ENCODE assay signal across 9 mouse cellular contexts in the genomic region with DNA sequence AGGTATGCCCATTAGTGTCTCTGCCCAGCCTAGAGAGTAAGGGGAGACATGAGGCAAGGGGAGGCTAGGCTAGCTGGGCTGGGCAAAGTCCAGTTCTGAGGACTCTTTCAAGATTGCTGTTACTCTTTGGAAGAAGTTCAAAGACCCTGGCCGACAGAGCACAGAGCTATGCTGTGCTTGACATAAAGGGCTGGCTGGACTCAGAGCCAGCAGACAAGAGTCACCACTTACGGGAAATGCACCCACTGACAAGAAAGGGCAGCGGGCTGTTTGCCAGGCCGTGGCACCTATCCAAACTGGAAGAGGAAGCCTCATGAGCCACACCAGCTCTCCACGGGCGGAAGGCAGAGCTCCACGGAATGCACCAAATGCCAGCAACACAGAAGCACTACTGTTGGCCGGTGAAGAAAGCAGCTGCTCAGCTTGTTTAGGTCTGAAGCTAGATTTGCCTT. TPM values are rescaled to one million over a fixed set of nuclear protein-coding genes. Genes with fewer than 3 reads are reported as not detected.
DNase-seq lines count a peak whose midpoint lies in the region; ATAC-seq and TF ChIP-seq lines count a peak whose summit lies in the region.
"Had no signal": no experiment of that assay in that cellular context is flagged by ENCODE, and none has a peak within 500 bp of the region (broad histone marks: within the 10 kb centered on the region; RNA-seq: fewer than 3 reads in every experiment).

No protein-coding gene starts in this region.

- 0 out of 2 replicates have a peak, but pooled peaks have one; percentile 28 for ATAC-seq in midbrain, embryonic 13.5 days
- ATAC-seq in midbrain, embryonic 11.5 days (ENCODE audit: low FRiP score): no peak
- ATAC-seq in lung, embryonic 15.5 days (ENCODE audit: borderline replicate concordance, extremely low read depth, low FRiP score, low TSS enrichment): peak; percentile 93

- 81% methylated on average over 8 of the region's 8 CpGs for WGBS in midbrain, embryonic 13.5 days
- 86% methylated on average over 8 of the region's 8 CpGs for WGBS in midbrain, embryonic 11.5 days
- 6% methylated on average over 8 of the region's 8 CpGs for WGBS in cerebellum, adult 2 months
- WGBS in lung, embryonic 15.5 days: 18% methylated on average over 8 of the region's 8 CpGs

- no peak overlapping the region for H3K4me3 ChIP-seq in midbrain, embryonic 13.5 days (replicated peaks)
- H3K4me3 ChIP-seq in midbrain, embryonic 11.5 days (ENCODE audit: low read depth, low read length): no peak overlapping the region
- no peak overlapping the region for H3K4me3 ChIP-seq in cerebellum, adult 2 months (replicated peaks; ENCODE audit: insufficient read depth, low read depth, low read length)
- no peak overlapping the region for H3K4me3 ChIP-seq in lung, embryonic 15.5 days

- H3K4me1 ChIP-seq in midbrain, embryonic 13.5 days (replicated peaks): peaks cover 6% of the 10 kb centered on the region
- H3K4me1 ChIP-seq in midbrain, embryonic 11.5 days (ENCODE audit: control insufficient read depth, insufficient read depth, low read length): peaks cover 5% of the 10 kb centered on the region
- H3K4me1 ChIP-seq in cerebellum, adult 2 months (ENCODE audit: control insufficient read depth, insufficient read depth, low read length): peaks cover 4% of the 10 kb centered on the region
- H3K4me1 ChIP-seq in lung, embryonic 15.5 days: peaks cover 36% of the 10 kb centered on the region

- TF ChIP-seq CTCF in cerebellum, adult 2 months (IDR thresholded peaks at IDR 0.05; ENCODE audit: borderline replicate concordance, insufficient read depth, low read depth, low read length): no peak

- no peak overlapping the region for H3K9ac ChIP-seq in midbrain, embryonic 13.5 days (replicated peaks)
- H3K9ac ChIP-seq in midbrain, embryonic 11.5 days (ENCODE audit: low read length): no peak overlapping the region
- H3K9ac ChIP-seq in lung, embryonic 15.5 days: no peak overlapping the region

- TF ChIP-seq POLR2A in cerebellum, adult 2 months (IDR thresholded peaks at IDR 0.05; ENCODE audit: borderline replicate concordance, insufficient read depth, low read length): no peak

- no peaks in the 10 kb centered on the region for H3K27me3 ChIP-seq in midbrain, embryonic 13.5 days
- no peaks in the 10 kb centered on the region for H3K27me3 ChIP-seq in midbrain, embryonic 11.5 days (ENCODE audit: control insufficient read depth, insufficient read depth, low read length)
- H3K27me3 ChIP-seq in cerebellum, adult 2 months (ENCODE audit: control insufficient read depth, insufficient read depth, low read length): no peaks in the 10 kb centered on the region
- no peaks in the 10 kb centered on the region for H3K27me3 ChIP-seq in lung, embryonic 15.5 days

- no peak for DNase-seq in midbrain, embryonic 11.5 days (ENCODE audit: low spot score, missing footprints)
- DNase-seq in cerebellum, adult 2 months: peak; percentile 47 to 57
- peak; percentile 42 to 69 for DNase-seq in gastrocnemius, postnatal 4 days (ENCODE audit: low spot score in 2 of 2)
- peak; percentile 92 for DNase-seq in kidney, postnatal 10 days
- DNase-seq in right cerebral cortex, postnatal 14 days: peak; percentile 86
- no peak for DNase-seq in embryo, embryonic 10.5 days (ENCODE audit: low spot score)

- H3K27ac ChIP-seq in midbrain, embryonic 13.5 days: no peak overlapping the region
- H3K27ac ChIP-seq in midbrain, embryonic 11.5 days (ENCODE audit: low read depth, low read length): no peak overlapping the region
- no peak overlapping the region for H3K27ac ChIP-seq in cerebellum, adult 2 months (ENCODE audit: insufficient read depth, low read length)
- H3K27ac ChIP-seq in lung, embryonic 15.5 days: peak overlapping the region; percentile 75

- no peaks in the 10 kb centered on the region for H3K36me3 ChIP-seq in midbrain, embryonic 13.5 days
- no peaks in the 10 kb centered on the region for H3K36me3 ChIP-seq in midbrain, embryonic 11.5 days (ENCODE audit: control insufficient read depth, insufficient read depth, low read length)
- H3K36me3 ChIP-seq in lung, embryonic 15.5 days: no peaks in the 10 kb centered on the region

- H3K9me3 ChIP-seq in midbrain, embryonic 13.5 days: no peaks in the 10 kb centered on the region
- H3K9me3 ChIP-seq in midbrain, embryonic 11.5 days (ENCODE audit: control insufficient read depth, low read length): no peaks in the 10 kb centered on the region
- no peaks in the 10 kb centered on the region for H3K9me3 ChIP-seq in lung, embryonic 15.5 days

- H3K4me2 ChIP-seq in midbrain, embryonic 13.5 days (replicated peaks): no peak overlapping the region
- no peak overlapping the region for H3K4me2 ChIP-seq in midbrain, embryonic 11.5 days
- peak overlapping the region; percentile 7; the same call in 1 of the 2 replicates for H3K4me2 ChIP-seq in lung, embryonic 15.5 days

RNA-seq across cellular contexts. Expression of a gene that starts 5.3 kb away (rescaled TPM):
- polyA plus RNA-seq in midbrain, embryonic 13.5 days (2015; fragmentation: Nextera tagmentation; extraction: Ambion mirVana): 42.9 and 44.1 TPM in 2 replicates
- polyA plus RNA-seq in midbrain, embryonic 11.5 days (2014; fragmentation: Nextera tagmentation; extraction: Ambion mirVana): 24.5 and 25.0 TPM in 2 replicates
- 25.5 and 27.3 TPM in 2 replicates for polyA plus RNA-seq in cerebellum, adult 2 months (2012; rRNA removed)
- total RNA-seq in gastrocnemius, postnatal 4 days (2021): 1 to 10 TPM; 3.4 to 4.1 TPM
- 10.5 and 11.0 TPM in 2 replicates for polyA plus RNA-seq in lung, embryonic 15.5 days (2015; fragmentation: Nextera tagmentation; extraction: Ambion mirVana)

RNA-seq across cellular contexts. Expression of a gene that starts 27.4 kb away (rescaled TPM):
- 0.40 and 0.67 TPM in 2 replicates for polyA plus RNA-seq in midbrain, embryonic 13.5 days (2015; fragmentation: Nextera tagmentation; extraction: Ambion mirVana)
- 0.14 and 0.34 TPM in 2 replicates for polyA plus RNA-seq in midbrain, embryonic 11.5 days (2014; fragmentation: Nextera tagmentation; extraction: Ambion mirVana)
- polyA plus RNA-seq in cerebellum, adult 2 months (2012; rRNA removed): 0.11 and 0.22 TPM in 2 replicates
- under 1 TPM; 0.17 to 0.29 TPM for total RNA-seq in gastrocnemius, postnatal 4 days (2021)
- 0.70 and 1.00 TPM in 2 replicates for polyA plus RNA-seq in lung, embryonic 15.5 days (2015; fragmentation: Nextera tagmentation; extraction: Ambion mirVana)

RNA-seq across cellular contexts. Expression of a gene that starts 40.7 kb away (rescaled TPM):
- 52.2 and 53.3 TPM in 2 replicates for polyA plus RNA-seq in midbrain, embryonic 13.5 days (2015; fragmentation: Nextera tagmentation; extraction: Ambion mirVana)
- polyA plus RNA-seq in midbrain, embryonic 11.5 days (2014; fragmentation: Nextera tagmentation; extraction: Ambion mirVana): 66.5 and 71.8 TPM in 2 replicates
- polyA plus RNA-seq in cerebellum, adult 2 months (2012; rRNA removed): 30.0 and 30.8 TPM in 2 replicates
- total RNA-seq in gastrocnemius, postnatal 4 days (2021): 10 to 100 TPM; 13.0 to 13.7 TPM
- polyA plus RNA-seq in lung, embryonic 15.5 days (2015; fragmentation: Nextera tagmentation; extraction: Ambion mirVana): 68.5 and 74.4 TPM in 2 replicates

RNA-seq across cellular contexts. Expression of a gene that starts 57.2 kb away (rescaled TPM):
- 2.1 and 2.9 TPM in 2 replicates for polyA plus RNA-seq in midbrain, embryonic 13.5 days (2015; fragmentation: Nextera tagmentation; extraction: Ambion mirVana)
- 0.16 and 0.18 TPM in 2 replicates for polyA plus RNA-seq in midbrain, embryonic 11.5 days (2014; fragmentation: Nextera tagmentation; extraction: Ambion mirVana)
- polyA plus RNA-seq in cerebellum, adult 2 months (2012; rRNA removed): 14.7 and 20.3 TPM in 2 replicates
- 1 to 10 TPM; 2.0 to 3.3 TPM for total RNA-seq in gastrocnemius, postnatal 4 days (2021)
- polyA plus RNA-seq in lung, embryonic 15.5 days (2015; fragmentation: Nextera tagmentation; extraction: Ambion mirVana): 1.9 and 2.6 TPM in 2 replicates
- polyA plus RNA-seq: limb, embryonic 11.5 days had no signal

Comparison
In these comparisons a context has a peak if more than half of its experiments do, and no peak if none do; other contexts are left out.
1. DNase-seq: peak in cerebellum, adult 2 months (2 of 2), gastrocnemius, postnatal 4 days (2 of 2), kidney, postnatal 10 days (single experiment) and right cerebral cortex, postnatal 14 days (single experiment); none in midbrain, embryonic 11.5 days (single experiment) and embryo, embryonic 10.5 days (single experiment).